Mouse (Mus musculus) CH12.LX (cell line): ENCODE results near the gene Exoc2.

Experiments
- CHD2 ChIP-seq: IDR thresholded peaks from 2 replicates; pipeline ENCODE4 v1.6.1; 2011; ENCODE audit warnings: low read length, improper control_type of control experiment
- CTCF ChIP-seq, 2 experiments: IDR thresholded peaks in 1 of 2; conservative IDR thresholded peaks in 1 of 2; 2 replicates each; pipeline ENCODE4 v1.5.1; 2011 to 2012; ENCODE audit warnings: low read depth in 2 of 2, low read length in 2 of 2, improper control_type of control experiment in 1 of 2, inconsistent platforms in 1 of 2, mild to moderate bottlenecking in 1 of 2, moderate library complexity in 1 of 2
- POLR2A ChIP-seq: IDR thresholded peaks from 2 replicates; pipeline ENCODE4 v1.6.1; 2011; ENCODE audit warnings: low read depth, mild to moderate bottlenecking, improper control_type of control experiment, low read length
- USF2 ChIP-seq: conservative IDR thresholded peaks from 2 replicates; pipeline ENCODE4 v1.6.1; 2011; ENCODE audit warnings: low read depth, low read length, improper control_type of control experiment

DNA sequence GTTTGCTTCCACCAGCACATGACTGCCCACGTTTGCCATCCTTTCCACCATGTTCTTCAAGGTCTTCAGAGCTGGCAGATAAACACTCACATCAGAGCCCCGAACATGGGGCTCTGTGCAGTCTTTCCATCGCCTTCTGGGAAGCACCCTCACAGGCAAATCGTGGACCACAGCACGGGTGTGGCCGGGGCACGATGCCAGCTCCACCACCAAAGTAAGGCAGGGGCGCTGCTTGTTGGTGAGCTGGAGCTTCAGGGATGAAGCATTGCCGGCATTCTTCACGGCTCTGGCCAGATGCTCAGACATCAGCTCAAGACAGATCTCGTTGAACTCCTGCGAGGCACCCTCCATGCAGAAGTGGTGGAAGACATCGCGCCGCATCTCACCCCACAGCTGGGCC is 26.8 kb downstream of the Exoc2 start:
- TF ChIP-seq CTCF (conservative IDR thresholded peaks at IDR 0.05 in 1 of 2, IDR thresholded peaks at IDR 0.05 in 1 of 2; ENCODE audit: low read depth in 2 of 2, low read length in 2 of 2), result no peak
- no peak for TF ChIP-seq USF2
- no peak for TF ChIP-seq POLR2A
- no peak for TF ChIP-seq CHD2
